ENCODE assay signal across 25 mouse cellular contexts in the genomic region with DNA sequence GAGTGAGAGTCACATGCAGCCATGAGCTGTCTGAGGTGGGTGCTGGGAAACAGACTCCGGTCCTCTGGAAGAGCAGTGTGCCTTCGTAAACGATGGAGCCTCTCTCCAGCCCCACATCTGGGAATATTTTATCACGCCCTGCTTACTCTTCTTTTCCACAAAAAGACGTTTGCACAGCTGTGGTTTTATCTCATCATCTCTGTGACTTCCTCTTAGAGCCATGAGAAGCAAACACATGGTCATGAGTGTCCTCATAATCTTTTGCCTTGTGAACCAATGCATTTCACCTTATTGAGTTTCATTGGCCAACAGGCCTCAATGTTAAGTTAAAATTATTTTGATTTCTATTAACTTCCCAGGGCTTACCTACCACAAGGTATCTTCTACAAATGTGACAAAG.
"Had no signal": no experiment of that assay in that cellular context is flagged by ENCODE, and none has a peak within 500 bp of the region (broad histone marks: within the 10 kb centered on the region; RNA-seq: fewer than 3 reads in every experiment).

No protein-coding gene starts in this region.

- H3K27ac ChIP-seq: heart, adult 2 months; heart, embryonic 13.5 days; heart, embryonic 15.5 days; hindbrain, embryonic 13.5 days; hindbrain, postnatal 0 days; kidney, embryonic 15.5 days; kidney, postnatal 0 days; limb, embryonic 13.5 days; limb, embryonic 15.5 days; liver, embryonic 12.5 days had no signal

- DNase-seq: gastrocnemius, postnatal 14 days; gastrocnemius, postnatal 36 days; heart, adult 11 months; heart, adult 2 months; heart, postnatal 14 days; heart, postnatal 36 days; kidney, adult 11 months; kidney, adult 2 months; kidney, adult 9 months; kidney, postnatal 14 days; kidney, postnatal 36 days; layer of hippocampus, adult 9-11 months; layer of hippocampus, postnatal 36 days; left cerebral cortex, postnatal 4 days had no signal

- H3K36me3 ChIP-seq: heart, embryonic 13.5 days; heart, embryonic 15.5 days; hindbrain, embryonic 13.5 days; kidney, embryonic 15.5 days; limb, embryonic 13.5 days; limb, embryonic 15.5 days; liver, embryonic 12.5 days had no signal

- H3K4me1 ChIP-seq: heart, embryonic 13.5 days; heart, embryonic 15.5 days; hindbrain, embryonic 13.5 days; kidney, embryonic 15.5 days; limb, embryonic 13.5 days; limb, embryonic 15.5 days; liver, embryonic 12.5 days had no signal

- H3K9ac ChIP-seq: heart, embryonic 13.5 days; heart, embryonic 15.5 days; hindbrain, embryonic 13.5 days; kidney, embryonic 15.5 days; limb, embryonic 13.5 days; limb, embryonic 15.5 days; liver, embryonic 12.5 days had no signal

- ATAC-seq: hindbrain, postnatal 0 days; intestine, embryonic 16.5 days; liver, embryonic 12.5 days had no signal

- H3K4me3 ChIP-seq: heart, adult 2 months; heart, embryonic 13.5 days; heart, embryonic 15.5 days; hindbrain, embryonic 13.5 days; kidney, embryonic 15.5 days; limb, embryonic 13.5 days; limb, embryonic 15.5 days; liver, embryonic 12.5 days had no signal

- H3K27me3 ChIP-seq: heart, embryonic 13.5 days; heart, embryonic 15.5 days; hindbrain, embryonic 13.5 days; kidney, embryonic 15.5 days; limb, embryonic 15.5 days; liver, embryonic 12.5 days had no signal

- H3K4me2 ChIP-seq: heart, embryonic 11.5 days; heart, embryonic 13.5 days; heart, embryonic 15.5 days; hindbrain, embryonic 13.5 days; kidney, embryonic 15.5 days; limb, embryonic 13.5 days; limb, embryonic 15.5 days; liver, embryonic 12.5 days had no signal

- H3K9me3 ChIP-seq: heart, embryonic 13.5 days; heart, embryonic 15.5 days; hindbrain, embryonic 13.5 days; kidney, embryonic 15.5 days; limb, embryonic 13.5 days; limb, embryonic 15.5 days; liver, embryonic 12.5 days had no signal
